Mouse (Mus musculus) ovary, postnatal 14 days (tissue): ENCODE measurements around the gene Tsc22d4.

Experiments used
- DNase-seq: peaks from one replicate; pipeline ENCODE4 v3.0.0; 2022; ENCODE audit warnings: low spot score

Gene Tsc22d4

GRCm38 (mm10) chr5:137788946-137789531 is 43.5 kb downstream of the Tsc22d4 start:
- DNase-seq: no peak

GRCm38 (mm10) chr5:137791553-137791952 is 46.0 kb downstream of the Tsc22d4 start:
- DNase-seq: no peak

- no peak for DNase-seq
Measured at GRCm38 (mm10) chr5:137796606-137797005, 51.1 kb downstream of the Tsc22d4 start.

GRCm38 (mm10) chr5:137800917-137801316 is 55.4 kb downstream of the Tsc22d4 start:
- DNase-seq: no peak

- DNase-seq: no peak
Measured at GRCm38 (mm10) chr5:137806158-137806557, 60.6 kb downstream of the Tsc22d4 start.

- DNase-seq: no peak
Measured at GRCm38 (mm10) chr5:137808316-137808715, 62.8 kb downstream of the Tsc22d4 start.

- DNase-seq: no peak
Measured at GRCm38 (mm10) chr5:137817466-137818222, 72.1 kb downstream of the Tsc22d4 start.
